Mouse (Mus musculus) thymus, adult 2 months (tissue): Measurements from ENCODE around the gene Rmi1. TPM values are rescaled to one million over a fixed set of nuclear protein-coding genes. Genes with fewer than 3 reads are reported as not detected.

Source experiments
- polyA plus RNA-seq: library from polyadenylated mRNA; depleted of rRNA; stranded (reverse); fragments of >200 nt; gene quantifications from 2 replicates; pipeline ENCODE4 v1.2.3, GENCODE M21; 2012; rRNA removed

Rmi1 gene
- polyA plus RNA-seq, 1 experiment: 16.9 TPM

Other genes with a start within 250 kb of the Rmi1 start
- 53.4 and 57.2 TPM in 2 replicates for gene Idnk, start 244.6 kb upstream of the Rmi1 start, polyA plus RNA-seq
- 161 and 171 TPM in 2 replicates for gene Ubqln1, start 186.6 kb upstream of the Rmi1 start, polyA plus RNA-seq
- 2.8 and 4.0 TPM in 2 replicates for gene Gkap1, start 126.5 kb upstream of the Rmi1 start, polyA plus RNA-seq
- 0.07 TPM in 1 of 2 replicates, not detected in the other for gene Kif27, start 43.1 kb upstream of the Rmi1 start, polyA plus RNA-seq
- 27.9 and 31.7 TPM in 2 replicates for gene 2210016F16Rik, start 17.0 kb upstream of the Rmi1 start, polyA plus RNA-seq
- 379 and 419 TPM in 2 replicates for gene Hnrnpk, start 1.1 kb downstream of the Rmi1 start, polyA plus RNA-seq
- gene Slc28a3, start 208.6 kb downstream of the Rmi1 start, polyA plus RNA-seq: 0.07 and 0.09 TPM in 2 replicates